9 mouse cellular contexts compared by ENCODE assay signal in genomic region chr9:36768156-36769047, GRCm38 (mm10). TPM values are rescaled to one million over a fixed set of nuclear protein-coding genes. Genes with fewer than 3 reads are reported as not detected.
DNase-seq lines count a peak whose midpoint lies in the region; ATAC-seq and TF ChIP-seq lines count a peak whose summit lies in the region.
"Had no signal": no experiment of that assay in that cellular context is flagged by ENCODE, and none has a peak within 500 bp of the region (broad histone marks: within the 10 kb centered on the region; RNA-seq: fewer than 3 reads in every experiment).

No protein-coding gene starts in this region.

- DNase-seq in kidney, adult 9 months: no peak
- DNase-seq in adrenal gland, postnatal 4 days (ENCODE audit: low spot score in 2 of 2): peak; percentile 28 to 33
- DNase-seq in forebrain, embryonic 10.5 days (ENCODE audit: extremely low spot score, low spot score): no peak
- DNase-seq in liver, adult 2 months (ENCODE audit: extremely low read depth, low read depth, low spot score): no peak
- DNase-seq in thymus, postnatal 4 days: peak; percentile 62

- WGBS in kidney, embryonic 16.5 days: 12% methylated on average over 25 of the region's 25 CpGs
- WGBS in forebrain, embryonic 10.5 days: 17% methylated on average over 25 of the region's 25 CpGs
- WGBS in liver, adult 2 months: 10% methylated on average over 25 of the region's 25 CpGs
- 14% methylated on average over 25 of the region's 25 CpGs for WGBS in neural tube, embryonic 13.5 days

- TF ChIP-seq POLR2A in liver, adult 2 months (IDR thresholded peaks at IDR 0.05; ENCODE audit: extremely low read depth, insufficient read depth, low read length): no peak

- peaks cover 7% of the 10 kb centered on the region; the same call in 1 of the 2 replicates for H3K36me3 ChIP-seq in kidney, embryonic 16.5 days (ENCODE audit: insufficient read depth, low read length)
- H3K36me3 ChIP-seq in forebrain, embryonic 10.5 days (replicated peaks): peaks cover 19% of the 10 kb centered on the region
- peaks cover 8% of the 10 kb centered on the region; the same call in 1 of the 2 replicates for H3K36me3 ChIP-seq in liver, adult 2 months (ENCODE audit: control insufficient read depth, insufficient read depth, low read length)
- H3K36me3 ChIP-seq in neural tube, embryonic 13.5 days: peaks cover 11% of the 10 kb centered on the region

- peak overlapping the region; percentile 99 for H3K4me3 ChIP-seq in kidney, embryonic 16.5 days (ENCODE audit: low read length)
- peak overlapping the region; percentile 97 for H3K4me3 ChIP-seq in forebrain, embryonic 10.5 days
- H3K4me3 ChIP-seq in liver, adult 2 months (ENCODE audit: insufficient read depth, low read depth, low read length): peak overlapping the region; percentile 66
- peak overlapping the region; percentile 70 for H3K4me3 ChIP-seq in neural tube, embryonic 13.5 days

- H3K4me2 ChIP-seq in kidney, embryonic 16.5 days (replicated peaks; ENCODE audit: low read depth, low read length): peak overlapping the region; percentile 71
- H3K4me2 ChIP-seq in neural tube, embryonic 13.5 days: peak overlapping the region; percentile 78

- TF ChIP-seq CTCF in liver, adult 2 months (IDR thresholded peaks at IDR 0.05; ENCODE audit: low read depth, low read length): no peak

- H3K27me3 ChIP-seq in kidney, embryonic 16.5 days (ENCODE audit: insufficient read depth, low read length): no peaks in the 10 kb centered on the region
- no peaks in the 10 kb centered on the region for H3K27me3 ChIP-seq in forebrain, embryonic 10.5 days (ENCODE audit: poor library complexity, severe bottlenecking)
- H3K27me3 ChIP-seq in liver, adult 2 months (ENCODE audit: control insufficient read depth, insufficient read depth, low read length): no peaks in the 10 kb centered on the region
- H3K27me3 ChIP-seq in neural tube, embryonic 13.5 days: no peaks in the 10 kb centered on the region

- peak overlapping the region; percentile 81 for H3K27ac ChIP-seq in kidney, embryonic 16.5 days (ENCODE audit: low read length)
- peak overlapping the region; percentile 91 for H3K27ac ChIP-seq in forebrain, embryonic 10.5 days
- H3K27ac ChIP-seq in liver, adult 2 months (replicated peaks; ENCODE audit: insufficient read depth, low read depth, low read length): peak overlapping the region; percentile 68
- H3K27ac ChIP-seq in neural tube, embryonic 13.5 days (replicated peaks): peak overlapping the region; percentile 87

- no peaks in the 10 kb centered on the region for H3K9me3 ChIP-seq in kidney, embryonic 16.5 days (ENCODE audit: low read length)
- H3K9me3 ChIP-seq in forebrain, embryonic 10.5 days: no peaks in the 10 kb centered on the region
- no peaks in the 10 kb centered on the region for H3K9me3 ChIP-seq in neural tube, embryonic 13.5 days

- peak overlapping the region; percentile 81 for H3K9ac ChIP-seq in kidney, embryonic 16.5 days (replicated peaks; ENCODE audit: low read length)
- peak overlapping the region; percentile 56 for H3K9ac ChIP-seq in liver, adult 2 months (ENCODE audit: low read depth, low read length)
- peak overlapping the region; percentile 82 for H3K9ac ChIP-seq in neural tube, embryonic 13.5 days

- peaks cover 10% of the 10 kb centered on the region; the same call in 1 of the 2 replicates for H3K79me2 ChIP-seq in liver, adult 2 months (ENCODE audit: control insufficient read depth, insufficient read depth, low read length)

- H3K4me1 ChIP-seq in kidney, embryonic 16.5 days (ENCODE audit: insufficient read depth, low read length): peaks cover 17% of the 10 kb centered on the region
- H3K4me1 ChIP-seq in forebrain, embryonic 10.5 days: peaks cover 20% of the 10 kb centered on the region
- H3K4me1 ChIP-seq in liver, adult 2 months (ENCODE audit: control insufficient read depth, insufficient read depth, low read length): no peaks in the 10 kb centered on the region
- H3K4me1 ChIP-seq in neural tube, embryonic 13.5 days (replicated peaks): peaks cover 19% of the 10 kb centered on the region

- ATAC-seq in kidney, embryonic 16.5 days (ENCODE audit: low FRiP score, low TSS enrichment): peak; percentile 11; the same call in 1 of the 2 replicates
- ATAC-seq in hematopoietic stem cell, adult 5-6 weeks (replicated peaks in 1 of 2; ENCODE audit: insufficient read depth in 1 of 2, low FRiP score in 2 of 2, low TSS enrichment in 1 of 2, low read depth in 1 of 2, poor library complexity in 2 of 2, severe bottlenecking in 2 of 2): peak; percentile 14 to 22
- ATAC-seq in neural tube, embryonic 13.5 days (ENCODE audit: low read depth): peak; percentile 25

RNA-seq across cellular contexts. Expression of gene Stt3a, which starts 0.9 kb away (rescaled TPM):
- 285 and 290 TPM in 2 replicates for polyA plus RNA-seq in kidney, embryonic 16.5 days (2015; fragmentation: Nextera tagmentation; extraction: Ambion mirVana)
- 100 to 1,000 TPM; 256 to 282 TPM for total RNA-seq in adrenal gland, postnatal 4 days (2021)
- polyA plus RNA-seq in forebrain, embryonic 10.5 days (2016; fragmentation: Nextera tagmentation; extraction: Ambion mirVana): 158 and 173 TPM in 2 replicates
- 306 and 650 TPM in 2 replicates for total RNA-seq in hematopoietic stem cell, adult 5-6 weeks (2017)
- total RNA-seq in liver, adult 2 months (2014; rRNA removed): 135 and 198 TPM in 2 replicates
- polyA plus RNA-seq in liver, adult 2 months (2012; rRNA removed): 129 and 135 TPM in 2 replicates
- polyA plus RNA-seq in neural tube, embryonic 13.5 days (2015; fragmentation: Nextera tagmentation; extraction: Ambion mirVana): 97.2 and 119 TPM in 2 replicates

RNA-seq across cellular contexts. Expression of gene Ei24, which starts 28.8 kb away (rescaled TPM):
- 119 and 124 TPM in 2 replicates for polyA plus RNA-seq in kidney, embryonic 16.5 days (2015; fragmentation: Nextera tagmentation; extraction: Ambion mirVana)
- total RNA-seq in adrenal gland, postnatal 4 days (2021): 100 to 1,000 TPM; 117 to 119 TPM
- polyA plus RNA-seq in forebrain, embryonic 10.5 days (2016; fragmentation: Nextera tagmentation; extraction: Ambion mirVana): 101 and 106 TPM in 2 replicates
- 42.8 and 45.1 TPM in 2 replicates for total RNA-seq in hematopoietic stem cell, adult 5-6 weeks (2017)
- 142 and 144 TPM in 2 replicates for total RNA-seq in liver, adult 2 months (2014; rRNA removed)
- polyA plus RNA-seq in liver, adult 2 months (2012; rRNA removed): 129 and 260 TPM in 2 replicates
- polyA plus RNA-seq in neural tube, embryonic 13.5 days (2015; fragmentation: Nextera tagmentation; extraction: Ambion mirVana): 126 and 127 TPM in 2 replicates

RNA-seq across cellular contexts. Expression of gene Chek1, which starts 41.5 kb away (rescaled TPM):
- polyA plus RNA-seq in kidney, embryonic 16.5 days (2015; fragmentation: Nextera tagmentation; extraction: Ambion mirVana): 30.1 and 37.8 TPM in 2 replicates
- total RNA-seq in adrenal gland, postnatal 4 days (2021): 10 to 100 TPM; 14.7 to 16.4 TPM
- polyA plus RNA-seq in forebrain, embryonic 10.5 days (2016; fragmentation: Nextera tagmentation; extraction: Ambion mirVana): 65.2 and 65.6 TPM in 2 replicates
- total RNA-seq in hematopoietic stem cell, adult 5-6 weeks (2017): 46.9 and 118 TPM in 2 replicates
- total RNA-seq in liver, adult 2 months (2014; rRNA removed): 0.55 and 1.4 TPM in 2 replicates
- polyA plus RNA-seq in liver, adult 2 months (2012; rRNA removed): 0.11 and 0.16 TPM in 2 replicates
- polyA plus RNA-seq in neural tube, embryonic 13.5 days (2015; fragmentation: Nextera tagmentation; extraction: Ambion mirVana): 9.5 and 10.3 TPM in 2 replicates

RNA-seq across cellular contexts. Expression of gene Fez1, which starts 53.3 kb away (rescaled TPM):
- polyA plus RNA-seq in kidney, embryonic 16.5 days (2015; fragmentation: Nextera tagmentation; extraction: Ambion mirVana): 4.6 and 4.9 TPM in 2 replicates
- 10 to 100 TPM; 12.0 to 12.8 TPM for total RNA-seq in adrenal gland, postnatal 4 days (2021)
- polyA plus RNA-seq in forebrain, embryonic 10.5 days (2016; fragmentation: Nextera tagmentation; extraction: Ambion mirVana): 184 and 186 TPM in 2 replicates
- total RNA-seq in hematopoietic stem cell, adult 5-6 weeks (2017): 1.1 TPM in 1 of 2 replicates, not detected in the other
- total RNA-seq in liver, adult 2 months (2014; rRNA removed): 0.13 and 0.65 TPM in 2 replicates
- polyA plus RNA-seq in liver, adult 2 months (2012; rRNA removed): 0.12 TPM in 1 of 2 replicates, not detected in the other
- polyA plus RNA-seq in neural tube, embryonic 13.5 days (2015; fragmentation: Nextera tagmentation; extraction: Ambion mirVana): 613 and 615 TPM in 2 replicates
- total RNA-seq: neutrophil, adult 5-6 weeks had no signal

Comparison
In these comparisons a context has a peak if more than half of its experiments do, and no peak if none do; other contexts are left out.
1. DNase-seq: peak in adrenal gland, postnatal 4 days (2 of 2) and thymus, postnatal 4 days (single experiment); none in kidney, adult 9 months (single experiment), forebrain, embryonic 10.5 days (single experiment) and liver, adult 2 months (single experiment).
2. Peak in every context shown above with its lines, with median percentiles within 50 percentile points of each other: ATAC-seq, H3K27ac ChIP-seq, H3K4me3 ChIP-seq and H3K9ac ChIP-seq.